Mouse (Mus musculus): ENCODE data around the gene Lef1.

Lef1 gene

GRCm38 (mm10) chr3:131139345-131140090 lies 29.2 kb downstream of the Lef1 start:
- DNase-seq (ENCODE audit: low read depth, low spot score), result no peak

GRCm38 (mm10) chr3:131140091-131140462 lies 29.8 kb downstream of the Lef1 start:
- no peak for DNase-seq (ENCODE audit: low read depth, low spot score)

GRCm38 (mm10) chr3:131141546-131141945 lies 31.3 kb downstream of the Lef1 start:
- no peak for DNase-seq (ENCODE audit: low read depth, low spot score)

DNA sequence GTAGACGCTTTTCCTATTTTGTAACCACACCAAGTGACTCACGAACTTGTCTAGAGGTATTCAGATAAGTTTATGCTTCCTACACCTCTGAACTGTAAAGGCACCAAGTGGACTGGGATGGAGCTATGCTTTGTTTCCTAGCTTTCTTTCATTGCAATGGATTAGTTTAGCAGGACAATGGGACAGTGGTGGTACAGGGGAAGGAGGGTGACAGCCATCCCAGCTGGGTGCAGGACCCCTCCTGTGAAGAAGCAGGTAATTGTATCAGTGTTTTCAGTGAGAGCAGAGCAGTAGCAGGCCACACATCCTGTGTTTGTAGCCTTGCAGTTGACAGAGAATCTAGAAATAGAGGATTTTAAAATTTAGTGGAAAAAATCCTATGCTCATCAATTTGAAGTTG lies 34.0 kb downstream of the Lef1 start:
- DNase-seq (ENCODE audit: low read depth, low spot score), result no peak

DNA sequence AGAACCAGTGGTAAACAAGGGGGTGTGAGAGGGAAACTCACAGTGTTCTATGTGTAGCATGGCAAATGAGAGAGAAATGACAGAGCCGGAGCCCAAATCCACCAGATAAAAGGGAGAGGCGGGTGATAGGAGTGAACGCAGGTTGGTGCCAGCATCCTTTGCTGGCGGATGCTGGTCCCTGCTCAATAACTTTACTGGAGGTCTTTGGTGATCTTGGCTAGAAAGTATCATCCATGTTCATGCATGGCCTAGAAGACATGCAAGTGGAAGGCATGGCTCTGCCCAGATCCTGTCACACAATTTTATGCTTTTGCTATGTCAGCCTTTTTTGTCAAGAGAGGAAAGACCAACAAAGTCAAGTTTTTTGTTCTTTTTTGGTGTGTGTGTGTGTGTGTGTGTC lies 42.6 kb downstream of the Lef1 start:
- DNase-seq (ENCODE audit: low read depth, low spot score), result no peak

- DNase-seq (ENCODE audit: low read depth, low spot score), result no peak
Observed at GRCm38 (mm10) chr3:131153896-131154295, 43.6 kb downstream of the Lef1 start.

- no peak for DNase-seq (ENCODE audit: low read depth, low spot score)
Observed at GRCm38 (mm10) chr3:131154576-131154975, 44.3 kb downstream of the Lef1 start.

GRCm38 (mm10) chr3:131155066-131155465 lies 44.8 kb downstream of the Lef1 start:
- DNase-seq (ENCODE audit: low read depth, low spot score), result no peak

DNA sequence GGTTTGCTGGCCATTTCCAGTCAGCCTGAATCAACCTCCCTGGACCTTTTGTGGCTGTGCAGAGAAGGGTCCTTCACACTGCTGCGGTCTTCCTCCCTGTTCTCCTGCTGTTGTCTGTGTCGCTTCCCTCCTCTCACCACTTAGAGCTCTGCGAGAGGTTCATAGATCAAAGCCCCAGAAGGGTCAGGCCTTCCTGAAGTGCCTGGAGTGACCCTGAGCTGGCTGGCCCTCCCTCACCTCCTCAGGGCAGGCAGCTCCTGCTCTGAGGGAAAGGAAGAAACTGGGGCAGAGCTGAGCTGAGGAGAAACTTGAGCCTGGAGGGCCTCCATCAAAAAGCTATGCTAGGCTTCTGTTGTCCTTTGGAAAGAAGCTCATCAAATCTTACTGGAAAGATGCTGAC lies 45.4 kb downstream of the Lef1 start:
- DNase-seq (ENCODE audit: low read depth, low spot score), result no peak

GRCm38 (mm10) chr3:131156377-131156776 lies 46.1 kb downstream of the Lef1 start:
- no peak for DNase-seq (ENCODE audit: low read depth, low spot score)

- DNase-seq (ENCODE audit: low read depth, low spot score), result no peak
Observed at GRCm38 (mm10) chr3:131157471-131157870, 47.2 kb downstream of the Lef1 start.

DNA sequence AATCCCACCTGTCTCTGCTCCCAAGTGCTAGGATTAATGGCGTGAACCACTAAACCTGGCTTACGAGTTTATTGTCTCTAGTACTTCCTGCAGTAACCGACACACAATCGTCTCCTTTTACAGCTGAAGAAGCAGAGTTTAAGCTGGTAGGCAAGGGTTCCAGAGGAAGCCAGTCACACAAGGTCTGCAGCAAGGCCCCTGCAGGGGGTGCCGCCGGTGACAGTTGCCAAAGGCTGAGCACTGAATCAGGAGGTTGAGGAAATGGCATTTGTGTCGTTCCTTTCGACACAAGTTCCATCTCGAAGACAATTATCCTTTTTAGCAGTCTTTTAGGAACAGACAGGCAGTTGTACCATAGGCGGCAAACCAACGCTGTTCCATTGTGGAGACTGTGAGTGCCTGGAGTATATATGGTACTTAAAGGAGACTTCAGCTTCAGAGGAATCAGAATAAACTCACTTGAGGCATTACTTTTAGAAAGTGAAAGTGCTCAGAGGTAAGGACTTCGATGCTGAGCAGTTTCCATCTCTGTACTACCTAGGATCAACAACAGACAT lies 49.0 kb downstream of the Lef1 start:
- DNase-seq (ENCODE audit: low read depth, low spot score), result no peak

DNA sequence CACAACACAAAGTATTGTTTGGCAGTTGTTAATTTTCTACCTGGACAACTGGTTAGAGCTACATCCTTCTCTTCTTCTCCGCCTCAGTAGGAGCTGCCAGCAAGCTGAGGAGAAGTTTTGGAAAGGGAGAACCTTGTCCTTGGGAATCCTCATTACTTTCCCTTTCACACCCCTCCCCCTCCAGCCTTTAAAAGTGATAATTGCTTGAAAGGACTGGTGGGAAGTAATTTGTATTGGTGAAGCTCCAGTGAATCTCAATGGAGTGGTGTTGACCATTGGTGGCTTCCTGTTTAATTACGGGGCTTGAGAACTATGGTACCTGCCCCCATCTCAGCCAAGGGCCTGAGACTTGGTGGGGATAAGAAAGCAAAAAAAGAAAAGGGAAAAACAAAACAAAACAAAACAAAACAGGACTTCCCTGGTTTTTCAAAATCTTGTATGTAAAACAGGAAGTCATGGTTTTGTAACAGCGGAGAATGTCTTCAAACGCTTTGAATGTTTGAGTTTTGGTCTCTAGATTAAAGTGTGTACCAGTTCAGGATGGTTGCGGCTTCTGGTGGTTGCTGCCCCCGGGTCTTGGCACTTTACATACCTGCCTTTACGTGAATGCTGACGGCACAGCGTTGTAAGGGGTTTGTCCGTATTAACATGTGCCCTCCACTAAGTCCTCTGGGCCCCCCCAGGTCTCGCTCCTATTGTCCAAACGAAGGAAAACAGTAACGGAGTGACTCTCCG lies 49.8 kb downstream of the Lef1 start:
- DNase-seq (ENCODE audit: low read depth, low spot score), result no peak

GRCm38 (mm10) chr3:131160921-131161320 lies 50.6 kb downstream of the Lef1 start:
- DNase-seq (ENCODE audit: low read depth, low spot score), result no peak

GRCm38 (mm10) chr3:131167731-131168130 lies 57.5 kb downstream of the Lef1 start:
- DNase-seq (ENCODE audit: low read depth, low spot score), result no peak

GRCm38 (mm10) chr3:131169161-131169560 lies 58.9 kb downstream of the Lef1 start:
- DNase-seq (ENCODE audit: low read depth, low spot score), result no peak

GRCm38 (mm10) chr3:131170099-131170643 lies 59.9 kb downstream of the Lef1 start:
- no peak for DNase-seq (ENCODE audit: low read depth, low spot score)

DNA sequence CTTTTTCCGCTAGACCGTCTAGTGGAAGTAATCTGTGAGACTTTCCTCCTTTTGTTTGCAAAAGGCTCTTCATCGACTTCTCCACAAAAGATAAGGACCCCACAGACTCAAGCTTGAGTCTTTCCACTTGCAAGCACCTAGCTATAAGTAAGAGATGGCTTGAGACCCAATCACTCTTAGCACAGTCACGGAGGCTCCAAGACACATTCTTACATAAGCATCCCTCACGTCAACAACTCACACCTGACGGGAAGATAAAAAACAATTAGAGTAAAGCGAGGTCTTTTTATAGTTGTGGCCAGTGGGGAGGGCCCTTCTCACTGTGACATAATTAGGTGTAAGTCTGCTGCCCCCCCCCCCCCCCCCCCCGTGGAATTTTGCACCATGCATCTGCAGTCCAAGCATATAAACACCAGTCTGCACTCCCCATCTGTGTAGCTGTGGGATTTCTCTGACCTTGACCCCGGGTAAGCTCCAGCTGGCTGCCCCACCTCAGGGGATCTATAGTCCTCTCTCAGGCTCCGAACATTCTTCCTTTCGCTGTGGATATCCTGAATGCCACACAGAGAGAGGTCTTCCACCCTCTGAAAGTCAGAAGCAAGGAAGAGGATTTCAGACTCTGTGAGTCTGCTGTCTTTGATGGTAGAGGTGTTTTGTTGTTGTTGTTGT lies 61.2 kb downstream of the Lef1 start:
- no peak for DNase-seq (ENCODE audit: low read depth, low spot score)

- DNase-seq (ENCODE audit: low read depth, low spot score), result no peak
Observed at GRCm38 (mm10) chr3:131172293-131172692, 62.0 kb downstream of the Lef1 start.

GRCm38 (mm10) chr3:131181006-131181405 lies 70.7 kb downstream of the Lef1 start:
- DNase-seq (ENCODE audit: low read depth, low spot score), result no peak

- DNase-seq (ENCODE audit: low read depth, low spot score), result no peak
Observed at GRCm38 (mm10) chr3:131182158-131182557, 71.9 kb downstream of the Lef1 start.

DNA sequence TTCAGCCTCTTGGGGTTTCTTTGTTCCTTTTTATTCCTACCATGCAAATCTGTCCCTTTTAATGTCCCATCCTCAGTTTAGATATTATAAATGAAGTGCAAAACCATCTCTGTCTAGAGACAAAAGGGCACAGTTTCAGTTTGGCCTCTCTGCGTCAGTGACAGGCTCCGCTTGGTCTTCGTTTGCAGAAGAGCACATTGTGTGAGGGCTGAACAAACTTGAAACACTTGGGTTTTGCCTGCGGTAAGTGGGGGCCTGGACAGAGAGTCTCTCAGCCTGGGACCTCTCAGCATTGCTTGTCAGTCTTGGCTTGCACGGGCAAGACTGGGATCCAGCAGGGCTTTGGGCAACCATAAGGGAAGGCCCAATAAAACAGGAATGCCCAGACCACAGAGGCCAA lies 75.9 kb downstream of the Lef1 start:
- no peak for DNase-seq (ENCODE audit: low read depth, low spot score)

Measured in embryo, embryonic 11.5 days (tissue).